Mouse (Mus musculus) spleen, adult 2 months (tissue): ENCODE results near the gene Olfr943. TPM values are rescaled to one million over a fixed set of nuclear protein-coding genes. Genes with fewer than 3 reads are reported as not detected.

Experiments
- DNase-seq, 2 experiments: peaks; one replicate each; pipeline versions ENCODE4 v3.0.0 to v3.0.0-alpha.2; 2012 to 2021; ENCODE audit warnings: low spot score in 2 of 2, low read depth in 1 of 2
- H3K27ac ChIP-seq: fragments of 200-500 bp; 2 replicates; pipeline ENCODE4 v1.5.1; 2012; ENCODE audit warnings: low read length, inconsistent platforms; ENCODE audit not compliant: insufficient read depth
- H3K27me3 ChIP-seq: fragments of 200-500 bp; 2 replicates; pipeline ENCODE4 v1.6.1; 2012; ENCODE audit warnings: mild to moderate bottlenecking, moderate library complexity, low read length, inconsistent platforms; ENCODE audit not compliant: control insufficient read depth, insufficient read depth
- H3K36me3 ChIP-seq: fragments of 200-500 bp; 2 replicates; pipeline ENCODE4 v1.6.1; 2012; ENCODE audit warnings: mild to moderate bottlenecking, low read length, inconsistent platforms; ENCODE audit not compliant: control insufficient read depth, insufficient read depth
- H3K4me1 ChIP-seq: fragments of 200-500 bp; 2 replicates; pipeline ENCODE4 v1.6.1; 2011; ENCODE audit warnings: inconsistent platforms; ENCODE audit not compliant: control insufficient read depth, insufficient read depth, insufficient read length
- H3K4me3 ChIP-seq: fragments of 200-500 bp; 2 replicates; pipeline ENCODE4 v1.5.1; 2011; ENCODE audit warnings: mild to moderate bottlenecking, inconsistent platforms; ENCODE audit not compliant: insufficient read depth, insufficient read length; ENCODE audit errors: extremely low read depth
- CTCF ChIP-seq: fragments of 200-500 bp; IDR thresholded peaks from 2 replicates; pipeline ENCODE4 v1.5.1; 2011; ENCODE audit warnings: mild to moderate bottlenecking, inconsistent platforms; ENCODE audit not compliant: insufficient read depth, insufficient read length, insufficient replicate concordance; ENCODE audit errors: extremely low read depth
- POLR2A ChIP-seq: fragments of 200-500 bp; IDR thresholded peaks from 2 replicates; pipeline ENCODE4 v1.6.1; 2011; ENCODE audit warnings: low read depth, low read length, inconsistent platforms
- WGBS: fragments of 180-500 bp; shearing (Covaris S2); methylation state at CpG from one replicate; pipeline ENCODE4 v1.1.7; 2018; 5-methylcytosine and 5-hydroxymethylcytosine counted together
- polyA plus RNA-seq: library from polyadenylated mRNA; depleted of rRNA; stranded (reverse); fragments of >200 nt; gene quantifications from 2 replicates; pipeline ENCODE4 v1.2.3, GENCODE M21; 2012; rRNA removed

Gene Olfr943
- not detected in 2 replicates for polyA plus RNA-seq

- Histone ChIP-seq H3K4me3 (no peak within 1 kb of the TSS), H3K4me1 (no peaks in the 10 kb centered on the region), H3K27me3 (no peaks in the 10 kb centered on the region), H3K36me3 (no peaks in the 10 kb centered on the region), H3K27ac (no peak within 1 kb of the TSS)
- no peak for DNase-seq
- whole genome bisulfite sequencing, result 90% methylated on average over 5 of the region's 5 CpGs
- no peak for TF ChIP-seq POLR2A
- TF ChIP-seq CTCF, result no peak
These were observed at the start of gene Olfr943 for GRCm38 (mm10) chr9:39166004-39166403. Gene Olfr943, plus strand, starts transcription at chr9:39166304.

GRCm38 (mm10) chr9:39127326-39127725 is 38.8 kb upstream of the Olfr943 start:
- 79% methylated on average over 1 of the region's 1 CpGs for WGBS
- H3K36me3 ChIP-seq, result no peaks in the 10 kb centered on the region
- no peaks in the 10 kb centered on the region for H3K27me3 ChIP-seq
- no peak for TF ChIP-seq CTCF
- TF ChIP-seq POLR2A, result no peak
- no peak overlapping the region for H3K27ac ChIP-seq
- H3K4me3 ChIP-seq, result no peak overlapping the region
- no peaks in the 10 kb centered on the region for H3K4me1 ChIP-seq
- no peak for DNase-seq

GRCm38 (mm10) chr9:39127831-39128230 is 38.3 kb upstream of the Olfr943 start, which contains the start of gene Olfr27:
Gene Olfr27, plus strand, starts transcription at chr9:39128131.
- TF ChIP-seq CTCF (no peak), POLR2A (no peak)
- H3K27ac ChIP-seq, result no peak within 1 kb of the TSS
- no peak for DNase-seq
- no peaks in the 10 kb centered on the region for H3K36me3 ChIP-seq
- H3K27me3 ChIP-seq, result no peaks in the 10 kb centered on the region
- no peak within 1 kb of the TSS for H3K4me3 ChIP-seq
- no peaks in the 10 kb centered on the region for H3K4me1 ChIP-seq

GRCm38 (mm10) chr9:39152401-39152800 is 13.7 kb upstream of the Olfr943 start:
- 51% methylated on average over 1 of the region's 1 CpGs for WGBS
- Histone ChIP-seq H3K4me3 (no peak overlapping the region), H3K4me1 (no peaks in the 10 kb centered on the region), H3K36me3 (no peaks in the 10 kb centered on the region), H3K27ac (no peak overlapping the region), H3K27me3 (no peaks in the 10 kb centered on the region)
- no peak for DNase-seq
- TF ChIP-seq CTCF, result no peak
- TF ChIP-seq POLR2A, result no peak

- DNase-seq, result no peak
- TF ChIP-seq POLR2A (no peak), CTCF (no peak)
- no peak within 1 kb of the TSS for H3K27ac ChIP-seq
- H3K27me3 ChIP-seq, result no peaks in the 10 kb centered on the region
- H3K36me3 ChIP-seq, result no peaks in the 10 kb centered on the region
- H3K4me3 ChIP-seq, result no peak within 1 kb of the TSS
- H3K4me1 ChIP-seq, result no peaks in the 10 kb centered on the region
These were observed 35.5 kb downstream of the Olfr943 start, which contains the start of gene Olfr944 for GRCm38 (mm10) chr9:39201620-39202019. Gene Olfr944, plus strand, starts transcription at chr9:39201920.

Other genes starting within 250 kb of the Olfr943 start
- gene Olfr930, start 236.5 kb upstream of the Olfr943 start, polyA plus RNA-seq, result not detected in 2 replicates
- not detected in 2 replicates for gene Olfr933, start 194.0 kb upstream of the Olfr943 start, polyA plus RNA-seq
- gene Olfr934, start 178.0 kb upstream of the Olfr943 start, polyA plus RNA-seq, result not detected in 2 replicates
- gene Olfr935, start 166.6 kb upstream of the Olfr943 start, polyA plus RNA-seq, result not detected in 2 replicates
- gene Olfr146, start 142.9 kb upstream of the Olfr943 start, polyA plus RNA-seq, result not detected in 2 replicates
- not detected in 2 replicates for gene Olfr937, start 101.4 kb upstream of the Olfr943 start, polyA plus RNA-seq
- not detected in 2 replicates for gene Olfr938, start 87.4 kb upstream of the Olfr943 start, polyA plus RNA-seq
- not detected in 2 replicates for gene Olfr27, start 38.2 kb upstream of the Olfr943 start, polyA plus RNA-seq
- not detected in 2 replicates for gene Olfr944, start 35.6 kb downstream of the Olfr943 start, polyA plus RNA-seq
- not detected in 2 replicates for gene Olfr1537, start 83.7 kb downstream of the Olfr943 start, polyA plus RNA-seq
- gene Olfr945, start 110.5 kb downstream of the Olfr943 start, polyA plus RNA-seq, result not detected in 2 replicates
- not detected in 2 replicates for gene Olfr948, start 159.7 kb downstream of the Olfr943 start, polyA plus RNA-seq
- gene Olfr951, start 221.1 kb downstream of the Olfr943 start, polyA plus RNA-seq, result not detected in 2 replicates